Mouse (Mus musculus) embryonic facial prominence, embryonic 14.5 days (tissue): ENCODE results near the gene Dync1li2. TPM values are rescaled to one million over a fixed set of nuclear protein-coding genes. Genes with fewer than 3 reads are reported as not detected.
A peak's percentile ranks its signal among the peaks of the same experiment; 100 is the strongest.

Source experiments
- ATAC-seq: fragments of 200-750 bp; cut with Nextera tagmentation; 2 replicates; pipeline ENCODE4 v1.8.0; 2017; ENCODE audit warnings: low read depth, moderate number of reproducible peaks, moderate TSS enrichment
- DNase-seq: peaks from one replicate; pipeline ENCODE4 v3.0.0-alpha.2; 2015; ENCODE audit warnings: low spot score
- H3K27ac ChIP-seq: fragments of 300-500 bp; sonication (generic); replicated peaks from 2 replicates; pipeline ENCODE4 v1.5.1; 2014; ENCODE audit warnings: low read depth, mild to moderate bottlenecking, low read length, moderate library complexity
- H3K27me3 ChIP-seq: fragments of 300-500 bp; sonication (generic); replicated peaks from 2 replicates; pipeline ENCODE4 v1.6.1; 2014; ENCODE audit warnings: low read length; ENCODE audit not compliant: control insufficient read depth, insufficient read depth
- H3K36me3 ChIP-seq: fragments of 300-500 bp; sonication (generic); 2 replicates; pipeline ENCODE4 v1.6.1; 2014; ENCODE audit warnings: low read length, mixed read lengths; ENCODE audit not compliant: control insufficient read depth, insufficient read depth
- H3K4me1 ChIP-seq: fragments of 300-500 bp; sonication (generic); 2 replicates; pipeline ENCODE4 v1.6.1; 2014; ENCODE audit warnings: antibody characterized with exemption, low read length; ENCODE audit not compliant: control insufficient read depth, insufficient read depth
- H3K4me2 ChIP-seq: fragments of 300-500 bp; sonication (generic); 2 replicates; pipeline ENCODE4 v1.6.1; 2014; ENCODE audit warnings: low read depth, mild to moderate bottlenecking, low read length, moderate library complexity, mixed read lengths
- H3K4me3 ChIP-seq: fragments of 300-500 bp; sonication (generic); 2 replicates; pipeline ENCODE4 v1.5.1; 2014; ENCODE audit warnings: low read depth, mild to moderate bottlenecking, low read length
- H3K9ac ChIP-seq: fragments of 300-500 bp; sonication (generic); 2 replicates; pipeline ENCODE4 v1.6.1; 2014; ENCODE audit warnings: low read depth, mild to moderate bottlenecking, low read length, moderate library complexity, mixed read lengths
- H3K9me3 ChIP-seq: fragments of 300-500 bp; sonication (generic); 2 replicates; pipeline ENCODE4 v1.6.1; 2016; ENCODE audit warnings: low read length; ENCODE audit not compliant: control insufficient read depth
- WGBS: fragments of 180-500 bp; shearing (Covaris S2); extraction: QIAGEN DNeasy Blood & Tissue Kit; methylation state at CpG from one replicate; pipeline ENCODE4 v1.1.7; 2014; 5-methylcytosine and 5-hydroxymethylcytosine counted together
- polyA plus RNA-seq: library from polyadenylated mRNA; unstranded; fragments of >200 nt; fragmentation: Nextera tagmentation; extraction: Ambion mirVana; gene quantifications from 2 replicates; pipeline ENCODE4 v1.2.1, GENCODE M21; 2014

Dync1li2 gene
- polyA plus RNA-seq, 1 experiment from 2014 or later = 52.5 TPM

DNA sequence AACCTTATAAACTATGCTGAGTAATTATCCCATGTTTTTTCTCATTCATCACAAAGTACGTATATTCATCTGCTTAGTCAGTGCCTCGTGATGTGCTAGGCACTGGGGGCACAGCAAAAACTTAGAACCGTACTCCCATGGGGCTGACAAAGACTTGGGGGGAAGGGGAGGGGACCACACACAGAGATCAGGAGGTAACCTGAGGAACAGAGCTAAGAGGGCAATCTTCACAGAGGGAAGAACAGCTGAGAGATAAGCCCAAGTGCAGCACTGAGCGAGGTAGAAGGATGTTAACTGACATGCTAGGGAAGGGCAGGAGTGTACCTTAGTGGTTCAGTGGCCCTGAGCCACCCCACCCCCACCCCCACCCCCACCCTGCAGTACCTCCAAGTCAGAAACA lies 56.2 kb downstream of the Dync1li2 start:
- no peak overlapping the region; the same call in 1 of the 2 replicates for H3K27ac ChIP-seq
- no peaks in the 10 kb centered on the region for H3K36me3 ChIP-seq
- no peak overlapping the region for H3K4me3 ChIP-seq
- H3K9me3 ChIP-seq = no peaks in the 10 kb centered on the region
- 17% methylated on average over 4 of the region's 4 CpGs for WGBS
- no peaks in the 10 kb centered on the region for H3K27me3 ChIP-seq
- DNase-seq (no peak), ATAC-seq (no peak)
- peak overlapping the region; percentile 5; the same call in 1 of the 2 replicates for H3K9ac ChIP-seq
- H3K4me1 ChIP-seq = peaks cover 46% of the 10 kb centered on the region
- H3K4me2 ChIP-seq = no peak overlapping the region

DNA sequence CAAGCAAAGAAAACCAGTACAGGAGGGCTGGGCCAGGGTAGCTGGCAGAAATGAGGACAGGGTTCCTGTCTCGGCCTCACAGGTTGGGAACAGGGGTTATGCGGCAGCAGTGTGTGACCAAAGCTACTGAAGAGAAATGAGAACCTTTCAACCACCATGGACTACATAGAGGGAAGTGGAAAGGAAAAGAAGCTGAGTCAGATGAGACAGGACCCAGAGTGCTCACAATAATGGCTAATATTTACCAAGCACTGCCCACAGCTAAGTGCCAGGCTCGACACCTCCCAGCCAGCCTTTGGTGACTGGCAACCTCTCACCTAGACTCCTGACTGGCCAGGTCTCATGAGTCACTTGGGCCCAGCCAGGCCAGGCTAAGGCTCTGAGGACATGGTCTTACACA lies 58.9 kb downstream of the Dync1li2 start:
- peaks cover 46% of the 10 kb centered on the region for H3K4me1 ChIP-seq
- ATAC-seq (no peak), DNase-seq (no peak)
- H3K4me3 ChIP-seq = no peak overlapping the region
- no peaks in the 10 kb centered on the region for H3K9me3 ChIP-seq
- H3K27ac ChIP-seq = no peak overlapping the region; the same call in 1 of the 2 replicates
- no peaks in the 10 kb centered on the region for H3K27me3 ChIP-seq
- 78% methylated on average over 3 of the region's 3 CpGs for WGBS
- no peaks in the 10 kb centered on the region for H3K36me3 ChIP-seq
- H3K9ac ChIP-seq = no peak overlapping the region
- H3K4me2 ChIP-seq = no peak overlapping the region

DNA sequence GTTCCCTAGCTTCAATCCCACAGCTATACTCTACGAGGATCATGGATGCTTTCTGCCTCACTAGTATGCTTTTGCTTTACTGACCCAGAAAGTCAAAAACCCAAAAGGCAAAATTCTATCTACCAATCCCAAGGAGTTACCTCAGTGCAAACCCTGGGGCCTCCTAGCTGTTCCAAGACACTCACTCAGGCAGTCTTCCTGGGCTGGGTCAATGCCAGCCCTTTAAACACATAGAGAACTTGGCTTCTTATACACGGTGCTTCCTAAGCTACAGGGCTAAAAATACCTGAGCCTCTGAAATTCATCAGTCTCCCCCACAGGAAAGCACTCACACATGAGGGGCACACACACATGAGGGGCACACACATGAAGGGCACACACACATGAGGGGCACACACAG lies 59.6 kb downstream of the Dync1li2 start:
- 0 out of 2 replicates have a peak overlapping the region, but pooled peaks have one; percentile 33 for H3K27ac ChIP-seq
- 60% methylated on average over 2 of the region's 2 CpGs for WGBS
- H3K4me1 ChIP-seq = peaks cover 46% of the 10 kb centered on the region

DNA sequence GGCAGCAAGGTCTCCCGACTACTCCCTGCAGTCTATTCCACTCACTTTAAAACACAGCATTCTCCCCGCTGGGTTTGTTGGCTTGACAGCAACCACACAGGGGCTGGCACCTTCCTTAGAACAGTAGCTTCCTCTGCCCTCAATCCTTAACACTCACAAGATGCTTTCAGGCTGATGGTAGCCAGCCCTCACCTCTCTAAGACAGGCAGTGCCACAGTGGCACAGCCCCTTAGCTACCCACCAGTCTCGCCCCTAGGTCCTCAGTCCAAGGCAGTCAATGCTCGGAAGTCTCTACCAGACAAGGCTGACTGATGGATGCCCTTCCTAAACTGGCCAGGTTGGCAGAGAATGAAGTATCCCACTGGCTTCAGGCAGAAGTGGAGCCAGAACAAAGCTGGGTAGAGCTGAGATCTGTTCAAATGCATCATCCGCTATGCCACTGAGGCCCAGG lies 61.9 kb downstream of the Dync1li2 start:
- H3K36me3 ChIP-seq = no peaks in the 10 kb centered on the region
- H3K4me3 ChIP-seq = no peak overlapping the region
- no peak overlapping the region for H3K9ac ChIP-seq
- H3K4me2 ChIP-seq = no peak overlapping the region
- DNase-seq (no peak), ATAC-seq (no peak)
- H3K9me3 ChIP-seq = no peaks in the 10 kb centered on the region
- 71% methylated on average over 5 of the region's 5 CpGs for WGBS
- peaks cover 29% of the 10 kb centered on the region for H3K4me1 ChIP-seq
- H3K27me3 ChIP-seq = no peaks in the 10 kb centered on the region
- no peak overlapping the region for H3K27ac ChIP-seq

More for the DNA sequence above, 59.6 kb downstream of the Dync1li2 start:
- ATAC-seq = no peak
- Histone ChIP-seq H3K4me2 (no peak overlapping the region), H3K36me3 (no peaks in the 10 kb centered on the region), H3K4me3 (no peak overlapping the region), H3K27me3 (no peaks in the 10 kb centered on the region), H3K9ac (no peak overlapping the region), H3K9me3 (no peaks in the 10 kb centered on the region)
- DNase-seq = no peak

DNA sequence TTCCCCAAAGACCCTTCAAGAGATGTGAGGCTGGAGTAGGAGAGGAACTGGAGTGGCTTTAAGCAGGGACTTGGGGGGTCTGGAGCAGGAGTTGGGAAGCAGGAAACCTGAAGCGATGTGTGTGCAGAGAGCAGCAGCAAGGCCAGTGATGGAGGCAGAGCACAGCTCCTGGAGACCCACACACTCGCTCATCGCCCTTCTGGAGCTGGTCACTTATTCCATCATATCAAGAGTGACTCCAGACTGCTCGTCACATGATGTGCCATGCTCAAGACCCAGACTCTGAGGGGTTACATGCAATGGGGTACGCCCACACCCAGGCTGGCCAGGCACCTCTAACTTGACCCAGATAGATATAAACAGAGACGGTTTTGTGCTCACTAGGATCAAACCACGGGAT lies 62.6 kb downstream of the Dync1li2 start:
- Histone ChIP-seq H3K27ac (no peak overlapping the region), H3K4me1 (peaks cover 29% of the 10 kb centered on the region), H3K4me2 (no peak overlapping the region), H3K9me3 (no peaks in the 10 kb centered on the region), H3K27me3 (no peaks in the 10 kb centered on the region), H3K4me3 (no peak overlapping the region), H3K36me3 (no peaks in the 10 kb centered on the region), H3K9ac (no peak overlapping the region)
- DNase-seq (no peak), ATAC-seq (no peak)
- 89% methylated on average over 7 of the region's 7 CpGs for WGBS

DNA sequence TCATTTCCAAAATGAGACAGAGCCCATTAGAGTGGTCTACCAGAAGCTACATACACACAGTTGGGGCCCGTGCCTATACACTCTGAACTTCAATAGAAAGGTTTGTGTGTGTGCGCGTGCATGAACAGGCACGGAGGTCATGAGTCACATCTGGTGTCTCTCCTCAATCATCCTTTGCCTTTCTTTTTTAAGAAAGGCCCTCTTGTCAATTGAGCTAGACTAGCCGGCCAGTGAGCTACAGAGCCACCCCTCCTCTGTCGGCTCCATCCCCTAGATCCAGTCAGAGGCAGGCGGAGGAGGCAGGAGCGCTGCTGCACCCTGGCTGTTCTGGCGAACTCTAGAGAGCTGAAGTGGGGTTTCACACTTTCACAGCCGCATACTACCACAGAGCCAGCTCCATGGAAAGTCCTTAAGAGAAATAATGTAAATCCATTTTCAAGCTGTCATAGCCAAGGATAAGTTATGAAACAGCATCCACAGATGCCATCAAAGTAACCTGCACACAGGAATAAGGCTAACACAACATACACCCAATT lies 63.5 kb downstream of the Dync1li2 start:
- no peak overlapping the region for H3K9ac ChIP-seq
- no peak for ATAC-seq
- no peak for DNase-seq
- no peaks in the 10 kb centered on the region for H3K27me3 ChIP-seq
- no peaks in the 10 kb centered on the region for H3K9me3 ChIP-seq
- H3K4me1 ChIP-seq = peaks cover 35% of the 10 kb centered on the region
- H3K4me3 ChIP-seq = no peak overlapping the region
- H3K4me2 ChIP-seq = no peak overlapping the region
- 35% methylated on average over 10 of the region's 10 CpGs for WGBS
- no peaks in the 10 kb centered on the region for H3K36me3 ChIP-seq
- H3K27ac ChIP-seq = no peak overlapping the region

DNA sequence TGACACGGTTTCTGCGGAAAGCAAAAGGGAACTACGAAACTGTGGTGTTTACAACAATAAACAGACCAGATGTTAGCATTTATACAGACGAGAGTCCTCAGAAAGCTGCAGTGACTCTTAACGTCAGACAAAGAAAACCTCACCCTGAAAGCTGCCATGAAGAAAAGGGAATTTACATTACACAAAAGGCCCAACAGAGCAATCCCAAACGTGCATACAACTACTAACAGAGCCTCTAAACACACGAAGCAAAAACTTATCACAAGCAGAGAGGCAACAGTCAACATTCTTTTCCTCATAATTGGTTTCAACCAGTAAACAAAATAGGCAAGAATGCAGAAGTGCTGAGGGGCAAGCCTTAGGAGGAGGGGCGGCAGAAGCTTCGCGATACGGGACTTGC lies 66.2 kb downstream of the Dync1li2 start:
- H3K9ac ChIP-seq = no peak overlapping the region; the same call in 1 of the 2 replicates
- H3K27me3 ChIP-seq = no peaks in the 10 kb centered on the region
- ATAC-seq = no peak
- 48% methylated on average over 11 of the region's 11 CpGs for WGBS
- no peak overlapping the region for H3K4me3 ChIP-seq
- no peak for DNase-seq
- peaks cover 16% of the 10 kb centered on the region for H3K4me1 ChIP-seq
- no peaks in the 10 kb centered on the region for H3K9me3 ChIP-seq
- no peaks in the 10 kb centered on the region for H3K36me3 ChIP-seq
- peak overlapping the region; percentile 78 for H3K27ac ChIP-seq
- H3K4me2 ChIP-seq = no peak overlapping the region

DNA sequence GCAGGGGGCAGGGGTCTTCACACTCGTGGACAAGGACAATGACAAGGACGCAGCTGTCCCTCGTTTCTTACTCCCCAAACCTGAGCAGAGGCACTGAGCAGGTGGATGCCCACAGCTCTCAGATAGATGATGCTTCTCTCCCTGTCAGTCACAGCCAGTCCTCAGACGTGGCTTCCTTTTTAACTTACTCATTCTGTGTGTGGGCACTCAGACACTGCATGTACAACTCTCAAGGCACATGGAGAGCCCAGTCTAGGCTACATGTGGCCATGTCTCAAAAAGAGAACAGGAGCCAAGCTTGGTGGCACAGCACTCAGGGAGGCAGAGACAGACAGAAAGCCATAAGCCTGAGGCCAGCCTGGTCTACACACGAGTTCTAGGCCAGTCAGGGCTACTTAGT lies 66.9 kb downstream of the Dync1li2 start:
- peaks cover 16% of the 10 kb centered on the region for H3K4me1 ChIP-seq
- H3K27ac ChIP-seq = peak overlapping the region; percentile 65; the same call in 1 of the 2 replicates
- H3K9me3 ChIP-seq = no peaks in the 10 kb centered on the region
- no peak overlapping the region for H3K9ac ChIP-seq
- DNase-seq (no peak), ATAC-seq (no peak)
- 53% methylated on average over 5 of the region's 5 CpGs for WGBS
- no peaks in the 10 kb centered on the region for H3K27me3 ChIP-seq
- H3K36me3 ChIP-seq = no peaks in the 10 kb centered on the region
- no peak overlapping the region for H3K4me2 ChIP-seq
- H3K4me3 ChIP-seq = no peak overlapping the region
